Mouse (Mus musculus): ENCODE results near the gene Brinp3. TPM values are rescaled to one million over a fixed set of nuclear protein-coding genes. Genes with fewer than 3 reads are reported as not detected.

Gene Brinp3
- total RNA-seq, 1 experiment from 2014 or later: not detected

GRCm38 (mm10) chr1:146751066-146751465 lies 256.5 kb downstream of the Brinp3 start:
- no peak for ATAC-seq (ENCODE audit: extremely low read depth, insufficient number of reproducible peaks, low FRiP score, poor library complexity, severe bottlenecking)

- ATAC-seq (ENCODE audit: extremely low read depth, insufficient number of reproducible peaks, low FRiP score, poor library complexity, severe bottlenecking): no peak
Measured at GRCm38 (mm10) chr1:146783259-146783658, 288.7 kb downstream of the Brinp3 start.

- no peak for ATAC-seq (ENCODE audit: extremely low read depth, insufficient number of reproducible peaks, low FRiP score, poor library complexity, severe bottlenecking)
Measured at GRCm38 (mm10) chr1:146787236-146787635, 292.7 kb downstream of the Brinp3 start.

- ATAC-seq (ENCODE audit: extremely low read depth, insufficient number of reproducible peaks, low FRiP score, poor library complexity, severe bottlenecking): no peak
Measured at GRCm38 (mm10) chr1:146792826-146793225, 298.3 kb downstream of the Brinp3 start.

GRCm38 (mm10) chr1:146799986-146800553 lies 305.5 kb downstream of the Brinp3 start:
- ATAC-seq (ENCODE audit: extremely low read depth, insufficient number of reproducible peaks, low FRiP score, poor library complexity, severe bottlenecking): no peak

GRCm38 (mm10) chr1:146801821-146802220 lies 307.3 kb downstream of the Brinp3 start:
- no peak for ATAC-seq (ENCODE audit: extremely low read depth, insufficient number of reproducible peaks, low FRiP score, poor library complexity, severe bottlenecking)

GRCm38 (mm10) chr1:146807765-146808164 lies 313.2 kb downstream of the Brinp3 start:
- ATAC-seq (ENCODE audit: extremely low read depth, insufficient number of reproducible peaks, low FRiP score, poor library complexity, severe bottlenecking): peak; percentile 82

- no peak for ATAC-seq (ENCODE audit: extremely low read depth, insufficient number of reproducible peaks, low FRiP score, poor library complexity, severe bottlenecking)
Measured at GRCm38 (mm10) chr1:146833888-146834287, 339.3 kb downstream of the Brinp3 start.

GRCm38 (mm10) chr1:146844087-146844486 lies 349.5 kb downstream of the Brinp3 start:
- ATAC-seq (ENCODE audit: extremely low read depth, insufficient number of reproducible peaks, low FRiP score, poor library complexity, severe bottlenecking): no peak

- no peak for ATAC-seq (ENCODE audit: extremely low read depth, insufficient number of reproducible peaks, low FRiP score, poor library complexity, severe bottlenecking)
Measured at GRCm38 (mm10) chr1:146848892-146849291, 354.3 kb downstream of the Brinp3 start.

GRCm38 (mm10) chr1:146850147-146850546 lies 355.6 kb downstream of the Brinp3 start:
- no peak for ATAC-seq (ENCODE audit: extremely low read depth, insufficient number of reproducible peaks, low FRiP score, poor library complexity, severe bottlenecking)

- ATAC-seq (ENCODE audit: extremely low read depth, insufficient number of reproducible peaks, low FRiP score, poor library complexity, severe bottlenecking): no peak
Measured at GRCm38 (mm10) chr1:146898636-146899035, 404.1 kb downstream of the Brinp3 start.

GRCm38 (mm10) chr1:146901691-146902090 lies 407.1 kb downstream of the Brinp3 start:
- ATAC-seq (ENCODE audit: extremely low read depth, insufficient number of reproducible peaks, low FRiP score, poor library complexity, severe bottlenecking): no peak

GRCm38 (mm10) chr1:146939463-146940389 lies 445.2 kb downstream of the Brinp3 start:
- no peak for ATAC-seq (ENCODE audit: extremely low read depth, insufficient number of reproducible peaks, low FRiP score, poor library complexity, severe bottlenecking)
